Mouse (Mus musculus): ENCODE results near the gene Fnip2. TPM values are rescaled to one million over a fixed set of nuclear protein-coding genes. Genes with fewer than 3 reads are reported as not detected.

The Fnip2 gene
- polyA plus RNA-seq, 1 experiment: 10.2 TPM

GRCm38 (mm10) chr3:79537023-79537422 lies 30.6 kb downstream of the Fnip2 start:
- no peak overlapping the region for H3K4me3 ChIP-seq (ENCODE audit: insufficient read depth, low read length)
- TF ChIP-seq POLR2A (IDR thresholded peaks at IDR 0.05; ENCODE audit: extremely low read depth, insufficient read depth, low read length): no peak
- TF ChIP-seq CTCF (IDR thresholded peaks at IDR 0.05; ENCODE audit: extremely low read depth, insufficient read depth, low read length): no peak
- H3K4me1 ChIP-seq (ENCODE audit: control insufficient read depth, insufficient read depth, low read length): no peaks in the 10 kb centered on the region
- H3K27ac ChIP-seq (ENCODE audit: insufficient read depth, low read length): no peak overlapping the region

- H3K27ac ChIP-seq (ENCODE audit: insufficient read depth, low read length): no peak overlapping the region
- peaks cover 2% of the 10 kb centered on the region for H3K4me1 ChIP-seq (ENCODE audit: control insufficient read depth, insufficient read depth, low read length)
- TF ChIP-seq CTCF (IDR thresholded peaks at IDR 0.05; ENCODE audit: extremely low read depth, insufficient read depth, low read length): no peak
- H3K4me3 ChIP-seq (ENCODE audit: insufficient read depth, low read length): no peak overlapping the region
Observed at GRCm38 (mm10) chr3:79531581-79532271, 35.9 kb downstream of the Fnip2 start.

GRCm38 (mm10) chr3:79529499-79530096 lies 38.0 kb downstream of the Fnip2 start:
- TF ChIP-seq CTCF (IDR thresholded peaks at IDR 0.05; ENCODE audit: extremely low read depth, insufficient read depth, low read length) (no peak), POLR2A (IDR thresholded peaks at IDR 0.05; ENCODE audit: extremely low read depth, insufficient read depth, low read length) (no peak)
- Histone ChIP-seq H3K27ac (ENCODE audit: insufficient read depth, low read length) (no peak overlapping the region), H3K4me3 (ENCODE audit: insufficient read depth, low read length) (no peak overlapping the region), H3K4me1 (ENCODE audit: control insufficient read depth, insufficient read depth, low read length) (peaks cover 2% of the 10 kb centered on the region)

GRCm38 (mm10) chr3:79528451-79528850 lies 39.1 kb downstream of the Fnip2 start:
- TF ChIP-seq CTCF (IDR thresholded peaks at IDR 0.05; ENCODE audit: extremely low read depth, insufficient read depth, low read length): no peak
- TF ChIP-seq POLR2A (IDR thresholded peaks at IDR 0.05; ENCODE audit: extremely low read depth, insufficient read depth, low read length): no peak
- no peak overlapping the region for H3K27ac ChIP-seq (ENCODE audit: insufficient read depth, low read length)
- no peak overlapping the region for H3K4me3 ChIP-seq (ENCODE audit: insufficient read depth, low read length)
- H3K4me1 ChIP-seq (ENCODE audit: control insufficient read depth, insufficient read depth, low read length): peaks cover 2% of the 10 kb centered on the region

- Histone ChIP-seq H3K4me3 (ENCODE audit: insufficient read depth, low read length) (no peak overlapping the region), H3K27ac (ENCODE audit: insufficient read depth, low read length) (no peak overlapping the region), H3K4me1 (ENCODE audit: control insufficient read depth, insufficient read depth, low read length) (peaks cover 2% of the 10 kb centered on the region)
- TF ChIP-seq CTCF (IDR thresholded peaks at IDR 0.05; ENCODE audit: extremely low read depth, insufficient read depth, low read length) (no peak), POLR2A (IDR thresholded peaks at IDR 0.05; ENCODE audit: extremely low read depth, insufficient read depth, low read length) (no peak)
Observed at GRCm38 (mm10) chr3:79527921-79528320, 39.7 kb downstream of the Fnip2 start.

GRCm38 (mm10) chr3:79527521-79527920 lies 40.1 kb downstream of the Fnip2 start:
- Histone ChIP-seq H3K4me3 (ENCODE audit: insufficient read depth, low read length) (no peak overlapping the region), H3K27ac (ENCODE audit: insufficient read depth, low read length) (no peak overlapping the region), H3K4me1 (ENCODE audit: control insufficient read depth, insufficient read depth, low read length) (peaks cover 2% of the 10 kb centered on the region)
- TF ChIP-seq CTCF (IDR thresholded peaks at IDR 0.05; ENCODE audit: extremely low read depth, insufficient read depth, low read length) (no peak), POLR2A (IDR thresholded peaks at IDR 0.05; ENCODE audit: extremely low read depth, insufficient read depth, low read length) (no peak)

- TF ChIP-seq POLR2A (IDR thresholded peaks at IDR 0.05; ENCODE audit: extremely low read depth, insufficient read depth, low read length) (no peak), CTCF (IDR thresholded peaks at IDR 0.05; ENCODE audit: extremely low read depth, insufficient read depth, low read length) (no peak)
- H3K4me3 ChIP-seq (ENCODE audit: insufficient read depth, low read length): no peak overlapping the region
- H3K4me1 ChIP-seq (ENCODE audit: control insufficient read depth, insufficient read depth, low read length): no peaks in the 10 kb centered on the region; the same call in 1 of the 2 replicates
- no peak overlapping the region for H3K27ac ChIP-seq (ENCODE audit: insufficient read depth, low read length)
Observed at GRCm38 (mm10) chr3:79523349-79523748, 44.2 kb downstream of the Fnip2 start.

GRCm38 (mm10) chr3:79519862-79520261 lies 47.7 kb downstream of the Fnip2 start:
- TF ChIP-seq POLR2A (IDR thresholded peaks at IDR 0.05; ENCODE audit: extremely low read depth, insufficient read depth, low read length): no peak
- TF ChIP-seq CTCF (IDR thresholded peaks at IDR 0.05; ENCODE audit: extremely low read depth, insufficient read depth, low read length): no peak
- H3K27ac ChIP-seq (ENCODE audit: insufficient read depth, low read length): no peak overlapping the region
- H3K4me1 ChIP-seq (ENCODE audit: control insufficient read depth, insufficient read depth, low read length): no peaks in the 10 kb centered on the region
- no peak overlapping the region for H3K4me3 ChIP-seq (ENCODE audit: insufficient read depth, low read length)

GRCm38 (mm10) chr3:79518761-79519527 lies 48.7 kb downstream of the Fnip2 start:
- no peaks in the 10 kb centered on the region for H3K4me1 ChIP-seq (ENCODE audit: control insufficient read depth, insufficient read depth, low read length)
- no peak overlapping the region for H3K4me3 ChIP-seq (ENCODE audit: insufficient read depth, low read length)
- H3K27ac ChIP-seq (ENCODE audit: insufficient read depth, low read length): no peak overlapping the region
- TF ChIP-seq CTCF (IDR thresholded peaks at IDR 0.05; ENCODE audit: extremely low read depth, insufficient read depth, low read length) (no peak), POLR2A (IDR thresholded peaks at IDR 0.05; ENCODE audit: extremely low read depth, insufficient read depth, low read length) (no peak)
